Mouse (Mus musculus): Measurements from ENCODE around the gene Lrmp. TPM values are rescaled to one million over a fixed set of nuclear protein-coding genes. Genes with fewer than 3 reads are reported as not detected.
"Not testable (repeated sequence)": the region's sequence is repeated elsewhere in the genome, so short reads cannot be mapped to it uniquely, and the experiment has no call there.

Gene Lrmp
- polyA plus RNA-seq, 1 experiment from 2014 or later, result 3.1 TPM

DNA sequence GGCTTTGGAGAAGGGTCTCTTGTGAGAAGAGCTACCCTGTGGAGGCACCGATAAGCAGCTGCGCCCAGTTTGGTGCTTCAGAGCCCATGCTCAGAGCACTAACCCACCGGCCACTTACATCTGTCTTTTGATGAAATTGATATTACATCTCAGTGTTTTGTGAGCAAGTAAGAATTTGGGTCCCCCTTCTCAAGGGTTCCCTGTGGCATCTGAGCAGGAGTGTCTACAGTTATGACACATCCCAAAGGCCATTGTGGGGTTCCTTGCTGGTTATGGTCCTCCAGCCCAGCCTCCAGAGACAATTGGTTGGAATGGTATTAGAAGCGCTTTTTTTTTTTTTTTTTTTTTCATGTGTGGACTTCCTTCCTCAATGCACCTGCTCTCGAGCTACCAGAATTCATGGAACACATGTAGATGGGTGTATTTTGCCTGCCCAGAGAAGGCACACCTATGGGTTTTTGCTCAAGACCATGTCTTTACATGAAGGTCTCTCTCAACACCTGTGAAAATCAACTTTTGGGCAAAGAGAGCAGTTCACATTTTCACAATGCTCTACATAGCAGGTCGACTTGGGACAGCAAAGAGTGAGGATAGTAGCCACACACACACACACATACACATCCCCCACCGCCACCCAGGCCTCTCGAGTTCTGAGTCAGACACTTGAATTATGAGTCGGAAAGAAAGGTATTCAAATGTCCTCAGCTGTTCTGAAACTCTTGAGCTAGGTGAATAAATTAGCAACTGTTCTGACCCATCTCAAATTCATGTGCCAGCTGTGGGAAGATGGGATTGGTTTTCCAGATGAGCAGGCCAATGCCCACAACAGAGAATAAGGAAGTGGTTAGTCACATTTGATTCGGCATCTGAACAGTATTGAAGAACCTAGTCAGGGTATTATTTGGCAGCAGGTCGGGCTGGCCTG, 7.9 kb downstream of the Lrmp start:
- Histone ChIP-seq H3K4me1 (replicated peaks) (peaks cover 50% of the 10 kb centered on the region), H3K9me3 (replicated peaks) (no peaks in the 10 kb centered on the region), H3K27ac (no peak overlapping the region), H3K9ac (no peak overlapping the region), H3K4me3 (peak overlapping the region; percentile 17; the same call in 1 of the 2 replicates), H3K36me3 (no peaks in the 10 kb centered on the region), H3K4me2 (peak overlapping the region; percentile 17; the same call in 1 of the 2 replicates), H3K27me3 (no peaks in the 10 kb centered on the region)
- ATAC-seq (replicated peaks; ENCODE audit: insufficient number of reproducible peaks, insufficient read depth, low FRiP score, low read depth), result no peak
- whole genome bisulfite sequencing, result 68% methylated on average over 11 of the region's 11 CpGs

- H3K9ac ChIP-seq, result no peak overlapping the region
- no peak for ATAC-seq (replicated peaks; ENCODE audit: insufficient number of reproducible peaks, insufficient read depth, low FRiP score, low read depth)
- peaks cover 50% of the 10 kb centered on the region for H3K4me1 ChIP-seq (replicated peaks)
- no peak overlapping the region for H3K4me2 ChIP-seq
- no peaks in the 10 kb centered on the region for H3K9me3 ChIP-seq (replicated peaks)
- H3K27me3 ChIP-seq, result no peaks in the 10 kb centered on the region
- no peak overlapping the region for H3K4me3 ChIP-seq
- no peaks in the 10 kb centered on the region for H3K36me3 ChIP-seq
- peak overlapping the region; percentile 93 for H3K27ac ChIP-seq
- 64% methylated on average over 1 of the region's 1 CpGs for WGBS
Measured at GRCm38 (mm10) chr6:145124621-145125020, 9.2 kb downstream of the Lrmp start.

- Histone ChIP-seq H3K9me3 (replicated peaks) (no peaks in the 10 kb centered on the region), H3K9ac (0 out of 2 replicates have a peak overlapping the region, but pooled peaks have one; percentile 27), H3K4me2 (peak overlapping the region; percentile 33), H3K36me3 (no peaks in the 10 kb centered on the region), H3K27ac (peak overlapping the region; percentile 93), H3K4me3 (no peak overlapping the region), H3K27me3 (no peaks in the 10 kb centered on the region), H3K4me1 (replicated peaks) (peaks cover 41% of the 10 kb centered on the region)
- ATAC-seq (replicated peaks; ENCODE audit: insufficient number of reproducible peaks, insufficient read depth, low FRiP score, low read depth), result peak; percentile 76
- WGBS, result 14% methylated on average over 7 of the region's 7 CpGs
Measured at GRCm38 (mm10) chr6:145125591-145126113, 10.2 kb downstream of the Lrmp start.

- no peak overlapping the region for H3K9ac ChIP-seq
- WGBS, result 91% methylated on average over 3 of the region's 3 CpGs
- H3K9me3 ChIP-seq (replicated peaks), result no peaks in the 10 kb centered on the region
- ATAC-seq (replicated peaks; ENCODE audit: insufficient number of reproducible peaks, insufficient read depth, low FRiP score, low read depth), result no peak
- no peak overlapping the region for H3K4me3 ChIP-seq
- no peaks in the 10 kb centered on the region for H3K36me3 ChIP-seq
- H3K4me2 ChIP-seq, result no peak overlapping the region
- H3K4me1 ChIP-seq (replicated peaks), result peaks cover 22% of the 10 kb centered on the region
- H3K27me3 ChIP-seq, result no peaks in the 10 kb centered on the region
- H3K27ac ChIP-seq, result no peak overlapping the region
Measured at GRCm38 (mm10) chr6:145127652-145128051, 12.2 kb downstream of the Lrmp start.

DNA sequence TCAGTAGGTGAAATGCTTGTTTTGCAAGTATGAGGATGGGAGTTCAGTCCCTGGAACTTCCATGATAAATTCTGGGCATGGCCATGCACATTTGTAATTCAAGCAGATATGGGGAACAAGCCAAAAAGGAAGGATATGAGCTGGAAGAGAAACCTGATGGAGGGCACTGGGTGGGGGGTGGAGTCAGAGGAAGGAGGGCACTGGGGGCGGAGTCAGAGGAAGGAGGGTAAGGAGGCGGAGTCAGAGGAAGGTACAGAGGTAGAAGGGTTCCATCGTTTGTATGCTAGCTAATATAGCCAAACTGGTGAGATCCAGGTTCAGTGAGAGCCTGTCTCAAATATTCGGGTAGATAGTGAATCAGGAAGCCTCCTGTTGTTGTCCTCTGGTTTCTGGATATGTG, 14.1 kb downstream of the Lrmp start:
- Histone ChIP-seq H3K27ac (no peak overlapping the region), H3K9ac (no peak overlapping the region), H3K4me1 (replicated peaks) (peaks cover 17% of the 10 kb centered on the region), H3K27me3 (no peaks in the 10 kb centered on the region), H3K4me2 (no peak overlapping the region), H3K9me3 (replicated peaks) (no peaks in the 10 kb centered on the region), H3K36me3 (no peaks in the 10 kb centered on the region), H3K4me3 (no peak overlapping the region)
- 76% methylated on average over 4 of the region's 4 CpGs for WGBS
- no peak for ATAC-seq (replicated peaks; ENCODE audit: insufficient number of reproducible peaks, insufficient read depth, low FRiP score, low read depth)

DNA sequence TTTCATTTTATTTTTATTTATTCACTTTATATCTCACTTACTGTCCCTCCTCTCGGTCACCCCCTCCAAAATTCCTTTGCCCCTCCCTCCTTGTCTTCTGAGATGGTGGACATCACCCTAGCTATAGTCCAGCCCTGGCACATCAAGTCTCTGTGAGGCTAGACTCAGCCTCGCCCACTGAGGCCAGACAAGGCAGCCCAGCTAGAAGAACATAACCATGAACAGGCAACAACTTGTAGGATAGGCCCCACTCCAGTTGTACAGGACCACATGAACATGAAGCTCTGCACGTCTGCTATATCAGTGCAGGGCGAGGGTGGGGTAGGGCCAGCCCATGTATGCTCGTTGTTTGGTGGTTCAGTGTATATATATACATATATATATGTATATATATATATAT, 16.5 kb downstream of the Lrmp start:
- H3K36me3 ChIP-seq, result no peaks in the 10 kb centered on the region
- H3K27ac ChIP-seq, result no peak overlapping the region
- no peak overlapping the region for H3K4me2 ChIP-seq
- ATAC-seq (replicated peaks; ENCODE audit: insufficient number of reproducible peaks, insufficient read depth, low FRiP score, low read depth), result no peak
- no peak overlapping the region for H3K4me3 ChIP-seq
- H3K9ac ChIP-seq, result no peak overlapping the region
- no peaks in the 10 kb centered on the region for H3K4me1 ChIP-seq (replicated peaks)
- H3K27me3 ChIP-seq, result no peaks in the 10 kb centered on the region
- H3K9me3 ChIP-seq (replicated peaks), result no peaks in the 10 kb centered on the region
- WGBS, result 84% methylated on average over 5 of the region's 5 CpGs

- not testable (repeated sequence) for ATAC-seq (replicated peaks; ENCODE audit: insufficient number of reproducible peaks, insufficient read depth, low FRiP score, low read depth); H3K27ac ChIP-seq; H3K4me1 ChIP-seq (replicated peaks); H3K9me3 ChIP-seq (replicated peaks); H3K36me3 ChIP-seq; H3K4me3 ChIP-seq; H3K9ac ChIP-seq; H3K27me3 ChIP-seq; H3K4me2 ChIP-seq
- 80% methylated on average over 5 of the region's 5 CpGs for WGBS
Measured at GRCm38 (mm10) chr6:145132969-145133368, 17.5 kb downstream of the Lrmp start.

- Histone ChIP-seq H3K27ac (no peak overlapping the region), H3K9me3 (replicated peaks) (no peaks in the 10 kb centered on the region), H3K9ac (no peak overlapping the region), H3K36me3 (no peaks in the 10 kb centered on the region), H3K4me1 (replicated peaks) (peaks cover under 1% of the 10 kb centered on the region), H3K4me3 (no peak overlapping the region), H3K27me3 (no peaks in the 10 kb centered on the region), H3K4me2 (no peak overlapping the region)
- 65% methylated on average over 3 of the region's 3 CpGs for WGBS
- no peak for ATAC-seq (replicated peaks; ENCODE audit: insufficient number of reproducible peaks, insufficient read depth, low FRiP score, low read depth)
Measured at GRCm38 (mm10) chr6:145135295-145135694, 19.8 kb downstream of the Lrmp start.

DNA sequence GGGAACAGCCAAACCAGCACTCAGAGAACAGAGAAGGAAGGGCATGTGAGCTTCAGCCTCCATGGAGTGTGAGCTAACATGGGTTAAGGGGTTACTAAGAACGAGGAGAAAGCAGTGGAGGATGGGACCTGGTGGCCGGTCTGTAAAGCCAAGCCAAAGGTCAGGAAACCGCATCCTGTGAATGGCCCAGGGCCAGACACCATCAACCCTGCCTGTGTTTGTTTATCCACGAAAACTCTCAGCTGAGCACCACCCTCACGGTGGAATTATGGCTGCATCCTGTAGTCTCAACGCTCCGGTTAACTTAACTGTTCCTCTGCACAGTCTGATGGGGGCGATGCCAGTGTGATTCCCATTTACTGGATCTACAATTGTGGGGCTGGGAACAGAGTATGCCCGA, 20.4 kb downstream of the Lrmp start:
- WGBS, result 64% methylated on average over 9 of the region's 9 CpGs
- H3K9ac ChIP-seq, result no peak overlapping the region
- H3K4me3 ChIP-seq, result no peak overlapping the region
- H3K36me3 ChIP-seq, result no peaks in the 10 kb centered on the region
- H3K4me2 ChIP-seq, result no peak overlapping the region
- H3K4me1 ChIP-seq (replicated peaks), result peaks cover 6% of the 10 kb centered on the region
- H3K27ac ChIP-seq, result no peak overlapping the region
- no peaks in the 10 kb centered on the region for H3K27me3 ChIP-seq
- no peaks in the 10 kb centered on the region for H3K9me3 ChIP-seq (replicated peaks)
- no peak for ATAC-seq (replicated peaks; ENCODE audit: insufficient number of reproducible peaks, insufficient read depth, low FRiP score, low read depth)

DNA sequence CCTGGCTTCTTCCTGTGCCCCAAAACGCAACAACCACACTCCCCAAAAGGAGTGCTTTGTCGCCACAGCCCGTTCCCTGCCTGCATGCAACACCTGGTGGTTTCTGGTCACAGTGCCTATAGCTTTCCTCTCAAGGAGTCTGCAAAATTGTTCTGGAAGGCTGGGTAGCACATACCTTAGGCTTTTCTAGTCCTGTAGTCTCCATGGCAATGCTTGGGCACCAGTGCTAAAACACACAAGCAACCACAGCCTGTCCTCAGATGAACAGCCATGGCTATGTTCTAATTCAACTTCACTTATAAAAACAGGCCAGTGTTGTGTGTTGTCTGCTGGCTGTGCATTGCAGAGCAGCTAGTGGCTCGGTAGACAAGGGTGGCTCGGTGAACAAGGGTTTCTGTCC, 21.4 kb downstream of the Lrmp start:
- H3K9me3 ChIP-seq (replicated peaks), result no peaks in the 10 kb centered on the region
- 86% methylated on average over 5 of the region's 5 CpGs for WGBS
- H3K4me3 ChIP-seq, result no peak overlapping the region
- H3K4me1 ChIP-seq (replicated peaks), result peaks cover 7% of the 10 kb centered on the region
- no peaks in the 10 kb centered on the region for H3K27me3 ChIP-seq
- H3K9ac ChIP-seq, result no peak overlapping the region
- no peak overlapping the region for H3K4me2 ChIP-seq
- H3K27ac ChIP-seq, result no peak overlapping the region
- H3K36me3 ChIP-seq, result no peaks in the 10 kb centered on the region
- no peak for ATAC-seq (replicated peaks; ENCODE audit: insufficient number of reproducible peaks, insufficient read depth, low FRiP score, low read depth)

DNA sequence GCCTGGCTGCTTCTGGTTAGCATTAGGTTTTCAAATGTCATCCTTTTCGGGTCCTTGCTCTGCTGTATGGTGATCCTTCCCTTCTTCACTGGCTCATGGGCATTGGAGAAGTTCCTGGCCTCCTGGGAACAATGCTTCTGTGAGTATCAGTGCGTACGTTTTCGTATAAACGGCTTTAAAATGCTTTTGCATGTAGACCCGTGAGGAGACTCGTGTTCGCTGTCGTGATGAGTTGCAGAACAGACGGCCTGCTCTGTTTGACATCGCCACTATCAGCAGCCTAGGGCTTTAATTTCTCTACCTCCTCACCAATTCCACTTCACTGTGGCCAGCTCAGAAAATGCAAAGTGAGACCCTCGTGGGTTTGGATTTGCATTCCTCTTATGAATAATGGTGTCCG, 23.8 kb downstream of the Lrmp start:
- Histone ChIP-seq H3K9me3 (replicated peaks) (no peaks in the 10 kb centered on the region), H3K36me3 (no peaks in the 10 kb centered on the region), H3K4me1 (replicated peaks) (peaks cover 15% of the 10 kb centered on the region), H3K27me3 (no peaks in the 10 kb centered on the region), H3K9ac (no peak overlapping the region), H3K4me3 (no peak overlapping the region), H3K4me2 (no peak overlapping the region), H3K27ac (no peak overlapping the region)
- WGBS, result 83% methylated on average over 13 of the region's 13 CpGs
- ATAC-seq (replicated peaks; ENCODE audit: insufficient number of reproducible peaks, insufficient read depth, low FRiP score, low read depth), result no peak

Data from heart, embryonic 15.5 days (tissue).